Mouse (Mus musculus) adrenal gland, adult 8-10 months (tissue): ENCODE data around the gene Cfd. TPM values are rescaled to one million over a fixed set of nuclear protein-coding genes. Genes with fewer than 3 reads are reported as not detected.
A peak's percentile ranks its signal among the peaks of the same experiment; 100 is the strongest.

ENCODE experiments used
- DNase-seq: peaks from one replicate; pipeline ENCODE4 v3.0.0; 2022
- total RNA-seq, 4 experiments: library from RNA; stranded (reverse); gene quantifications; 2 replicates each; pipeline ENCODE4 v1.2.4; 2022

Gene Cfd
- total RNA-seq, 4 experiments from 2014 or later, result 123 to 1,857 (median 821) TPM

DNA sequence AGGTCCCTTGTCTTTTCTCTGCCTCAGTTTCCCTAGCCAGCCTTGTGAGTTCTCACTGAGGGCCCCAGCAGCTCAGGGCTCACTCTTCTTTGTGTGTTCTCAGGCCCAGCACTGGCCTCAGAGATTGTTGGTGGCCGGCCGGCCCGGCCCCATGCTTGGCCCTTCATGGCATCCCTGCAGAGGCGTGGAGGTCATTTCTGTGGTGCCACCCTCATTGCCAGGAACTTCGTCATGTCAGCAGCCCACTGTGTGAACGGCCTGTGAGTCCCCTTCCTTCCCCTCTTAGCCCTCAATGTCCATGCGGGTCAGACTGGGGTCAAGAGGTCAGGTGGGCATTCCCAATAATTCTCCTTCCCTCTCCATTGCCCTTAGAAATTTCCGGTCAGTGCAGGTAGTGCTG is 4.0 kb upstream of the Cfd start:
- no peak for DNase-seq

- DNase-seq, result no peak
These were observed 1.3 kb upstream of the Cfd start for GRCm38 (mm10) chr10:79889386-79889785.

DNA sequence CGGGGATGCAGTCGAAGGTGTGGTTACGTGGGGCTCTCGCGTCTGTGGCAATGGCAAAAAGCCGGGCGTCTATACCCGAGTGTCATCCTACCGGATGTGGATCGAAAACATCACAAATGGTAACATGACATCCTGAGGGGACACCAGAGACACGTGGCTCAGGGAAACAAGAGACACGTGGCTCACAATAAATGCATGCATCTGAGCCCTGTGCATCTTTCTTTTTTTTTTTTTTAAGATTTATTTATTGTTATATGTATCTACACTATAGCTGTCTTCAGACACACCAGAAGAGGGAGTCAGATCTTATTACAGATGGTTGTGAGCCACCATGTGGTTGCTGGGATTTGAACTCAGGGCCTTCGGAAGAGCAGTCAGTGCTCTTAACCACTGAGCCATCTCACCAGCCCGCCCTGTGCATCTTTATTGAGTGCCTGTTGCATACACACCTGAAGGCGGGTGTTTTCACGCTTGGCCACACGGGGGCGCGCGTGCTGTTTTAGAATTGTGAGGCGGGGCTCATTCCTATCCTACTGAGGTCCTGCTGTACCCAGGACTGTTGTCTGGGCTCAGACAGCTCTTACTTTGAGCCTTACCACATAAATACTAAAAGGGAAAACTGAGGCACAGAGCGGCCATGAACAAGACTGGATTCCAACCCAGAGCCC is 1.9 kb downstream of the Cfd start:
- DNase-seq, result peak; percentile 60

DNA sequence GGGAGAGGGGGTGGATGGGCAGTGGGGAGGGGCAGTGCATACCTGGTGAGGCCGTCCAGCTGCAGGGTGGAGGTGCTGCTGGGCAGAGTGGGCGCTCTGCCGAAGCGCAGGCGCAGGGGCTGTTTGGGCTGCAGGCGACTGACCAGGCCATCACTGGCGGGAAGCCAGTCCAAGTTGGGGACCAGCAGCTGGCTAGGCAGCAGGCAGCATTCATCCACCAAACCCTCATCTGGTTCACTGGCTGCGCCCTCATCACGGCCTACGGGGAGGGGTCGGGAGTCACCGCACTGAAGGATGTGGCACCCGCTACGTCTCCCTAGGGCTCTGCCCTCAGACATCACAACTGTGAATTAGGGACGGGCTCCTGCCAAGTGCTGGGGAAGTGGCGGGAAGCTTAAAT is 5.7 kb downstream of the Cfd start:
- no peak for DNase-seq

- no peak for DNase-seq
These were observed 6.2 kb downstream of the Cfd start for GRCm38 (mm10) chr10:79896814-79897213.

DNA sequence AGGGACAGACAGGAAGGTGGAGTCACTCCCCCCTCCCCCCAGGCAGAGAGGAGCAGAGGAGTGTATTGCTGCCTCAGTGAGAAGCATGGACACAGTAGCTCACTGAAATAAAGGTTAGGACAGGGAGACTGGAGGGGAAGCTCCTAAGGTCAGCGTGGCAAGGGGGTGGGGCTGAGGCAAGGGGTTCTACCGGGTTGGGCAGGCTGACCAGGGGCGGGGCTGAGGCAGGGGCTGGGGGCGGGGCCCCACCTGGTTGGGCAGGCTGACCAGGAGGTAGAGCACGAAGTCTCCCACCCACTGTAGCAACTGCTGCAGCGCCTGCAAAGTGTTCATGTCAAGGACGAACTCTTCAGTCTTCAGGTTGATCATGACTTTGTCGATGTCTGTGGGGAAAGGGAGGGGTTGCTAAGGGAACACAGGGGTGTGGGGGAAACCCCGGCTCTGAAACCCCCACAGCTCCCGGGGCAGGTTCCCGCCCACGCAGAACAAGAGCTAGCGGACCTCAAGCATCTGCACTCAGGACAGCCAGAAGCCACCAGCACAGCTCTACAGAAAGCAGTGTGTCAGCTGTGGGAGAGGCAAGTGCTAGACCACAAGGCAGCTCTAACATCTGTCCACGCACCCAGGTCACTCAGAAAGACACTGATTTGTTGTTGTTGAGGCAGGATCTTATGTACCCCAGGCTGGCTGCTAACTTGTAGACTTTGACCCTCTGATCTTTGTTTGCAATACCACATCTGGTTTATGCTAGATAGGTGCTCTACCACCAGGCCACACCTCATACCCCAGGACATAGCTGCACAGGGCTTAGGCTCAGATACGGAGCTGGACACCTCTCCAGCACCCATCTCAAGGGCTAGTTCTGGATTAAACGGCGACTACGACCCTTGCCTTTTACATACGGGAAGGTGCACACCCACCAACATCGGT is 6.9 kb downstream of the Cfd start:
- DNase-seq, result no peak

DNA sequence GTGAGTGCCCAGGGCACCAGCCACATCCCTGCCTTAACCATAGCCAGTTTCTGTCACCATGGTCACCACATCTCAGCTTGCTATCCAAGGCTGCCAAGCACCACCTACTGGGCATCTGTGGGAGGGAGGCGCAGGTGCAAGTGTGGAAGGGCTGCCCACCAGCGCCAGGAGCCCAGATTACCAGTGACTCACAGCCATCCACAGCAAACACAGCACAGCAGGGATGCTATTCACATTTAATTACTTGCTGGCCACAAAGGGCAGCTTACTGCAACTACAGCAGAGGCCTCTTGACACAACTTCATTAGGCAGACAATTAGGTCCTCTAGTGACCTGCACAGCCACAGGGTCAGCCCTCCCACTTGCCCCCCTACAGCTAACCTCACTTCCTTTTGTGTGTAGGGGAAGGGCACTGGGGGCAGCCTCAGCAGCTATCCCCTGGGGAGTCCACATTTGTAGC is 10.3 kb downstream of the Cfd start:
- DNase-seq, result no peak

DNA sequence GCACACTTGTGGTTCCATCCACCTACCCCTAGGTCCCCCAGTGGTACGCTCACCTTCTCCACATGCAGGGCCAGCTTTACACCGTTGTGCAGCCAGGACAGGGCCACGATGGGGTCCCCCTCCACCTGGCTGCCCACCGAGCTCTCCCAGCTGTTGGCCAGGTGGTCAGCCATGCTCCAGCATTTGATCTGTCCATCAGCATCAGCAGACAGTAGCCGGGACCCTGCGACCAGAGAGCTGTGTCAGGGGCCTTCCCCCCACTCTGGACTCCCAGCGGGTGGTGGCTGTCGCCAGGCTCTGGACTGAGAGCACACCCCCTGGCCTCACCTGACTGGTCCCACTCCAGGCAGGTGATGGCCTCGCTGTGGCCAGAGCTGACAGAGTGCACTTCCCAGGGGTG is 16.1 kb downstream of the Cfd start:
- no peak for DNase-seq

DNA sequence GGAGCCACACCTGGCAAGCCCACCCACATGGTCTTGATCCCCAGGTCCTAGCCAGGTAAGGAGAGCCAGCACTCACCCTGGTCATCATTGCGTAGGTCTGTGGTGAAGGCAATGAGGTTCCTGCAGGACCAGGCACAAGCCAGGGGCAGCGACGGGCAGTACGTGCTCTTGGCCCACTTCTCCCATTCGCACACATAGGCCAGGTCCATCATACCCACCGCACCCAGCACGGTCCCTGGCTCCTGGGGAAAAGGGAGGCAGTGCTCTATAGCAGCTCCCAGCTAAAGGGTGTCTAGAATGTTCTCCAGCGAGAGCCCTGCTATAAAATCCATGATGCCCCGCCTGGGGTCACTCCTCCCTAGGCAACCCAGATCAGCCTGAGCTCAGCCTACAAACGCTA is 16.8 kb downstream of the Cfd start:
- no peak for DNase-seq

GRCm38 (mm10) chr10:79908167-79909091 is 17.8 kb downstream of the Cfd start, which contains the start of gene Med16:
Gene Med16, minus strand, starts transcription at chr10:79908923.
- peak; percentile 97 for DNase-seq

- DNase-seq, result no peak
These were observed 18.7 kb downstream of the Cfd start for GRCm38 (mm10) chr10:79909092-79909922.

GRCm38 (mm10) chr10:79910556-79910955 is 19.9 kb downstream of the Cfd start, which contains the start of gene Gm26602:
Gene Gm26602, plus strand, starts transcription at chr10:79910856.
- no peak for DNase-seq

DNA sequence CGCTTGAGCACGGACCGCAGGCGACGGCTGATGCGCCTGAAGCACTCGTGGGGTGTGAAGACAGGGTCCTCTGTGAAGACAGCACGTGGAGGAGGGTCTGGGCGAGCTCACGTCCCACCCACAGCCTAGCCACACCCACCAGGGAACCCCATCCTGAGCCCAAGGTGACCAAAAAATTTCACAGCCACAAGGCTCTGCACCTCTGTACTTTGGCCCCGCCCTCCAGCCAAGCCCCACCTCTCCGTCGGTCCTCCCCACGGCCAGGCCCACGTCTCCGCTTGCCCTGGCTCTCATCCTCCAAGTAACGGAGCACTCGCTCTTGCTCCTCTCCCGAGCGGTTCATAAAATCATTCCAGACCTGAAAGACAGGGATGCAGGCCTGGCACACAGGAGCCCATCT is 21.8 kb downstream of the Cfd start:
- DNase-seq, result no peak

DNA sequence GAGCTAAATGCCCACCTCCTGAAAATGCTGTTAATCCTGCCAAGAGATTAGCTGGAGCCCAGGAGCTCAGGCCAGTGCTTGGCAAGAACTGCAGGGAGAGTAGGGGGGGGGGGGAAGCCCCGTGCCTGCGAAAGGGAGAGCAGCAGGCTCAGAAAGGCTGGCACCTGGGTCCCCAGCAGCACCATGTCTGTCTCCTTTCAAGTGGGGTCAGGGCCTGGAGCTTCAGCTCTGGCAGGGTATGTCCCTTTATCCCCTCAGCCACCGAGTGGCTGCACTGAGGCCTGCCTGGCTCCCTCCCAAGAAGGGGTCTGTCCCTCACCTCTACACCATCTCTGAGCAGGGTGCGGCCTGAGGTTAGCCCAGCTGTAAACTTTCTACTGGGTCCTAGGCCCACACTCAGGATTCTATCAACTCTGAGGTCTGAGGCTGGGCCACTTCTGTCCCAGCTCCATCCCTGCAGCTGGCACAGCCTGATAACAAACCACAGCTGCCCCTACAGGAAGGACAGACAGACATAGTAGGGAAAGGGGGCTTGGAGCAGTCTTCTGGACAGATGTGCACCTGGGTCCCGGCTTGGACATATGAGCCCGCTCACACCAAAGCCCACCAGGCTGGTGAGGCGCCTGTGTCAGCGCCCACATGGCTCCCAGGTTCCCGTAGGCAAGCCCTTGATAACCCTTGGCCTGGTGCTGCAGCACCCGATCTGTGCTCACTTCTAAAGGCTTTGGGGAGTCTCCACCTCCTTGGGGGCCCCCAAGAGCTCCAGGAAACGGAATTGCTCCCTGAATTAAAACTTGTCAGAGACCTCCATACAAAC is 23.7 kb downstream of the Cfd start:
- DNase-seq, result no peak

GRCm38 (mm10) chr10:79914948-79915596 is 24.4 kb downstream of the Cfd start:
- no peak for DNase-seq

DNA sequence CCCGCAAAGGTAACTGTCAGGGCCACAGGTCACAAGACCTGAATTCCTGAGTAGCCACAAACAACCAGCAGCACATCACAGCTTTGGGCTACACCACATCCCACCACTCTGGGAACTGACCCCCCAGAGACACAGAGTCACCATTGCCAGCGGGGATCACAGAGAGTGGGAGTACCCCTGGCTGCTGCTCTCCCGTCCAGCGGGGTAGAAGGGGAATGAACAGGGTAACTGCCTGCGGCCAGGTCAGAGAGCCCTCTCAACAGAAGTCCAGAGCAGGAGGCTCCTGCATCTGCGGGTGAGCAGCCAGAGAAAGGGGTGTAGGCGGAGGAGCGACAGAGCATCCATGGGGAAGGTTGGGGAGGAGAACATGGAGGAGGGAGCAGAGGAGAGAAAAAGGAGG is 25.4 kb downstream of the Cfd start:
- no peak for DNase-seq

GRCm38 (mm10) chr10:79916808-79917531 is 26.3 kb downstream of the Cfd start, which contains the start of gene Kiss1r:
Gene Kiss1r, plus strand, starts transcription at chr10:79916971.
- peak; percentile 78 for DNase-seq

- DNase-seq, result no peak
These were observed 27.0 kb downstream of the Cfd start for GRCm38 (mm10) chr10:79917532-79918100.
